Mouse (Mus musculus): ENCODE results near the gene Ccdc28a.
A peak's percentile ranks its signal among the peaks of the same experiment; 100 is the strongest.

- TF ChIP-seq CTCF (IDR thresholded peaks at IDR 0.05; ENCODE audit: low read depth) (peak; percentile 48; the same call in 1 of the 2 replicates), EP300 (optimal IDR thresholded peaks at IDR 0.05) (no peak)
Measured at GRCm38 (mm10) chr10:18236328-18236927, 1.6 kb upstream of the Ccdc28a start.
